Mouse (Mus musculus): ENCODE measurements at regions not wholly inside any gene's neighbourhood (a gene's known extent, or its start where the extent isn't known, plus 50 kb on each side); places are given as distances from the start of the nearest gene placed in this dataset.

- H3K36me3 ChIP-seq (ENCODE audit: control insufficient read depth, insufficient read depth, low read length): no peaks in the 10 kb centered on the region
- no peak overlapping the region for H3K9ac ChIP-seq (ENCODE audit: low read depth, low read length)
- WGBS: 76% methylated on average over 3 of the region's 3 CpGs
- H3K9me3 ChIP-seq (ENCODE audit: control insufficient read depth, low read length): no peaks in the 10 kb centered on the region
- no peak for DNase-seq (ENCODE audit: low spot score)
- no peak overlapping the region for H3K4me2 ChIP-seq (replicated peaks; ENCODE audit: low read depth, low read length)
- no peaks in the 10 kb centered on the region for H3K4me1 ChIP-seq (replicated peaks; ENCODE audit: control insufficient read depth, insufficient read depth, low read length)
- no peak for ATAC-seq (ENCODE audit: low FRiP score)
- no peaks in the 10 kb centered on the region for H3K27me3 ChIP-seq (ENCODE audit: control insufficient read depth, insufficient read depth, low read length)
- H3K27ac ChIP-seq (ENCODE audit: low read depth, low read length): no peak overlapping the region
- H3K4me3 ChIP-seq (ENCODE audit: low read depth, low read length): no peak overlapping the region
These were observed 57.5 kb upstream of the Igf1r start for GRCm38 (mm10) chr7:67895166-67895565.

DNA sequence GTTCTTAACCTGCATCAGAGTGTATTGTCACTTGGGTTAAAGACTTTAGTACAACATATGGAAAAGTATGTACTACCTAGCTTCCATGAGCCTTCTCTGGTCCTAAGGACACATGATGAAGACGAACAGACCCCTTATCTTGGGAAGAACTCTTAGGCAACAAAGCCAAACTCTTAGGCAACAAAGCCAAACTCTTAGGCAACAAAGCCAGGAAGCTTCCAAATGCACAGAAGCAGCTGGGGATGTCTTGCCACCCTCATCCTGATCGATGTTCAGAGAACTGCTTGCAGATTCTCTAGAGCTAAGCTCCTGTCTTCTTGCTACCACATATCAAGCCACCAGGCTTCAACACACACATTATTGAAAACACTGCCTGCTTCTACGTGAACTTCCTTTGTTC lies 59.7 kb upstream of the Igf1r start:
- H3K27ac ChIP-seq (ENCODE audit: low read depth, low read length): no peak overlapping the region
- ATAC-seq (ENCODE audit: low FRiP score): no peak
- no peak overlapping the region for H3K4me2 ChIP-seq (replicated peaks; ENCODE audit: low read depth, low read length)
- WGBS: 71% methylated on average over 3 of the region's 3 CpGs
- no peaks in the 10 kb centered on the region for H3K4me1 ChIP-seq (replicated peaks; ENCODE audit: control insufficient read depth, insufficient read depth, low read length)
- no peak overlapping the region for H3K4me3 ChIP-seq (ENCODE audit: low read depth, low read length)
- H3K9me3 ChIP-seq (ENCODE audit: control insufficient read depth, low read length): no peaks in the 10 kb centered on the region
- no peak for DNase-seq (ENCODE audit: low spot score)
- no peaks in the 10 kb centered on the region for H3K27me3 ChIP-seq (ENCODE audit: control insufficient read depth, insufficient read depth, low read length)
- H3K36me3 ChIP-seq (ENCODE audit: control insufficient read depth, insufficient read depth, low read length): no peaks in the 10 kb centered on the region
- no peak overlapping the region for H3K9ac ChIP-seq (ENCODE audit: low read depth, low read length)

GRCm38 (mm10) chr7:67883040-67883439 lies 69.6 kb upstream of the Igf1r start:
- ATAC-seq (ENCODE audit: low FRiP score) (no peak), DNase-seq (ENCODE audit: low spot score) (no peak)
- H3K9me3 ChIP-seq (ENCODE audit: control insufficient read depth, low read length): no peaks in the 10 kb centered on the region
- no peak overlapping the region for H3K4me2 ChIP-seq (replicated peaks; ENCODE audit: low read depth, low read length)
- no peaks in the 10 kb centered on the region for H3K27me3 ChIP-seq (ENCODE audit: control insufficient read depth, insufficient read depth, low read length)
- 91% methylated on average over 6 of the region's 6 CpGs for WGBS
- H3K27ac ChIP-seq (ENCODE audit: low read depth, low read length): no peak overlapping the region
- no peak overlapping the region for H3K4me3 ChIP-seq (ENCODE audit: low read depth, low read length)
- H3K4me1 ChIP-seq (replicated peaks; ENCODE audit: control insufficient read depth, insufficient read depth, low read length): no peaks in the 10 kb centered on the region
- no peaks in the 10 kb centered on the region for H3K36me3 ChIP-seq (ENCODE audit: control insufficient read depth, insufficient read depth, low read length)
- no peak overlapping the region for H3K9ac ChIP-seq (ENCODE audit: low read depth, low read length)

GRCm38 (mm10) chr7:67882606-67883005 lies 70.0 kb upstream of the Igf1r start:
- ATAC-seq (ENCODE audit: low FRiP score) (no peak), DNase-seq (ENCODE audit: low spot score) (no peak)
- WGBS: 83% methylated on average over 8 of the region's 8 CpGs

DNA sequence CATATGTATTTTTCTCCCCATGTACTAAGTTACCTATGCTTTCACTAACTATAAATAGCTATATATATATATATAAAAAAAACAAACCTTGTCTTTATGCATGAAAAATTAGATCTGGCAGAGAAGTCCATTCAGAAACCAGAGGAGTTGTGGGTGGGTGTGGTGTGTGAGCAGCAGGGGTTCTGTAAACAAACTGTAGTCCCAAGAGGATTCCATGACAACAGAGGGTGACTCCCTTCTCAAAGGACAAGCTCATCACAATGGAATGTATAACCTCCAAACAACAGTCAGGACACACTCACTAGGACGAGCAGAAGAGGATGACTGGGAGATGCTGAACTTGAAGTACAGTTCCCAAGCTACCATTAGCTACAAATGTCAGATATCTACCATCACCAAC lies 74.4 kb upstream of the Igf1r start:
- DNase-seq (ENCODE audit: low spot score) (no peak), ATAC-seq (ENCODE audit: low FRiP score) (no peak)
- no peaks in the 10 kb centered on the region for H3K36me3 ChIP-seq (ENCODE audit: control insufficient read depth, insufficient read depth, low read length)
- H3K9me3 ChIP-seq (ENCODE audit: control insufficient read depth, low read length): no peaks in the 10 kb centered on the region
- no peak overlapping the region for H3K27ac ChIP-seq (ENCODE audit: low read depth, low read length)
- no peaks in the 10 kb centered on the region for H3K4me1 ChIP-seq (replicated peaks; ENCODE audit: control insufficient read depth, insufficient read depth, low read length)
- H3K4me2 ChIP-seq (replicated peaks; ENCODE audit: low read depth, low read length): no peak overlapping the region
- H3K9ac ChIP-seq (ENCODE audit: low read depth, low read length): no peak overlapping the region
- 50% methylated on average over 1 of the region's 1 CpGs for WGBS
- no peaks in the 10 kb centered on the region for H3K27me3 ChIP-seq (ENCODE audit: control insufficient read depth, insufficient read depth, low read length)
- no peak overlapping the region for H3K4me3 ChIP-seq (ENCODE audit: low read depth, low read length)

More at GRCm38 (mm10) chr7:67882606-67883005, 70.0 kb upstream of the Igf1r start:
- Histone ChIP-seq H3K4me3 (ENCODE audit: low read depth, low read length) (no peak overlapping the region), H3K27ac (ENCODE audit: low read depth, low read length) (no peak overlapping the region), H3K9me3 (ENCODE audit: control insufficient read depth, low read length) (no peaks in the 10 kb centered on the region), H3K4me1 (replicated peaks; ENCODE audit: control insufficient read depth, insufficient read depth, low read length) (no peaks in the 10 kb centered on the region), H3K9ac (ENCODE audit: low read depth, low read length) (no peak overlapping the region), H3K4me2 (replicated peaks; ENCODE audit: low read depth, low read length) (no peak overlapping the region), H3K36me3 (ENCODE audit: control insufficient read depth, insufficient read depth, low read length) (no peaks in the 10 kb centered on the region), H3K27me3 (ENCODE audit: control insufficient read depth, insufficient read depth, low read length) (no peaks in the 10 kb centered on the region)

GRCm38 (mm10) chr7:67877587-67877986 lies 75.0 kb upstream of the Igf1r start:
- H3K4me3 ChIP-seq (ENCODE audit: low read depth, low read length): no peak overlapping the region
- no peak overlapping the region for H3K9ac ChIP-seq (ENCODE audit: low read depth, low read length)
- no peaks in the 10 kb centered on the region for H3K27me3 ChIP-seq (ENCODE audit: control insufficient read depth, insufficient read depth, low read length)
- no peak overlapping the region for H3K4me2 ChIP-seq (replicated peaks; ENCODE audit: low read depth, low read length)
- no peaks in the 10 kb centered on the region for H3K9me3 ChIP-seq (ENCODE audit: control insufficient read depth, low read length)
- H3K36me3 ChIP-seq (ENCODE audit: control insufficient read depth, insufficient read depth, low read length): no peaks in the 10 kb centered on the region
- DNase-seq (ENCODE audit: low spot score) (no peak), ATAC-seq (ENCODE audit: low FRiP score) (no peak)
- no peaks in the 10 kb centered on the region for H3K4me1 ChIP-seq (replicated peaks; ENCODE audit: control insufficient read depth, insufficient read depth, low read length)
- no peak overlapping the region for H3K27ac ChIP-seq (ENCODE audit: low read depth, low read length)
- 85% methylated on average over 3 of the region's 3 CpGs for WGBS

GRCm38 (mm10) chr7:67854080-67855022 lies 94.8 kb upstream of the Synm start:
- H3K9ac ChIP-seq (ENCODE audit: low read depth, low read length): no peak overlapping the region
- DNase-seq (ENCODE audit: low spot score) (no peak), ATAC-seq (ENCODE audit: low FRiP score) (no peak)
- no peak overlapping the region for H3K27ac ChIP-seq (ENCODE audit: low read depth, low read length)
- no peaks in the 10 kb centered on the region for H3K27me3 ChIP-seq (ENCODE audit: control insufficient read depth, insufficient read depth, low read length)
- no peak overlapping the region for H3K4me3 ChIP-seq (ENCODE audit: low read depth, low read length)
- H3K4me1 ChIP-seq (replicated peaks; ENCODE audit: control insufficient read depth, insufficient read depth, low read length): no peaks in the 10 kb centered on the region
- H3K4me2 ChIP-seq (replicated peaks; ENCODE audit: low read depth, low read length): no peak overlapping the region
- H3K9me3 ChIP-seq (ENCODE audit: control insufficient read depth, low read length): no peaks in the 10 kb centered on the region
- H3K36me3 ChIP-seq (ENCODE audit: control insufficient read depth, insufficient read depth, low read length): no peaks in the 10 kb centered on the region
- 80% methylated on average over 14 of the region's 14 CpGs for WGBS

GRCm38 (mm10) chr7:67852859-67853258 lies 93.3 kb upstream of the Synm start:
- Histone ChIP-seq H3K4me1 (replicated peaks; ENCODE audit: control insufficient read depth, insufficient read depth, low read length) (no peaks in the 10 kb centered on the region), H3K27me3 (ENCODE audit: control insufficient read depth, insufficient read depth, low read length) (no peaks in the 10 kb centered on the region), H3K36me3 (ENCODE audit: control insufficient read depth, insufficient read depth, low read length) (no peaks in the 10 kb centered on the region), H3K27ac (ENCODE audit: low read depth, low read length) (no peak overlapping the region), H3K4me2 (replicated peaks; ENCODE audit: low read depth, low read length) (no peak overlapping the region), H3K9me3 (ENCODE audit: control insufficient read depth, low read length) (no peaks in the 10 kb centered on the region), H3K4me3 (ENCODE audit: low read depth, low read length) (no peak overlapping the region), H3K9ac (ENCODE audit: low read depth, low read length) (no peak overlapping the region)
- WGBS: 97% methylated on average over 3 of the region's 3 CpGs
- DNase-seq (ENCODE audit: low spot score): no peak
- no peak for ATAC-seq (ENCODE audit: low FRiP score)

DNA sequence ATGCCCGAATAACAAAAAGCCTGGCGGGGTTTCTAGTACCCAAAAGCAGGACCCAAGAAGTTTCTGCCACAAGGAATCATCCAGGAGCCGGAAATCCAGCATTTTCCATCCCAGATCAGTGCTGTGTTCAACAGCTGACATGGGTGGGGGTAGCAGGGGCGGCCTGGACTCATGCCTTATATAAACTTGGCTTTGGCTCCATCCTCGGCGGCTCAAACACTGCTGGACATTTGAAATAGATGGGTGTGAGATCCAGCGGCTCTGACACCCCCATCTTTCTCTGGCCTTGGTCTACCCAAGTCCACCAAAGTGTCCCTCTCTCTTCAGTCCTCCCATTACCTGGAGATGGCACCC lies 89.9 kb upstream of the Synm start:
- peak overlapping the region; percentile 60 for H3K4me2 ChIP-seq (replicated peaks; ENCODE audit: low read depth, low read length)
- H3K9ac ChIP-seq (ENCODE audit: low read depth, low read length): peak overlapping the region; percentile 59
- 0 out of 2 replicates have a peak, but pooled peaks cover 2% of the 10 kb centered on the region for H3K4me1 ChIP-seq (replicated peaks; ENCODE audit: control insufficient read depth, insufficient read depth, low read length)
- WGBS: 11% methylated on average over 7 of the region's 7 CpGs
- H3K4me3 ChIP-seq (ENCODE audit: low read depth, low read length): peak overlapping the region; percentile 45
- H3K27ac ChIP-seq (ENCODE audit: low read depth, low read length): no peak overlapping the region
- 0 out of 2 replicates have a peak, but pooled peaks cover 2% of the 10 kb centered on the region for H3K27me3 ChIP-seq (ENCODE audit: control insufficient read depth, insufficient read depth, low read length)
- DNase-seq (ENCODE audit: low spot score) (no peak), ATAC-seq (ENCODE audit: low FRiP score) (peak; percentile 56)
- H3K9me3 ChIP-seq (ENCODE audit: control insufficient read depth, low read length): no peaks in the 10 kb centered on the region
- H3K36me3 ChIP-seq (ENCODE audit: control insufficient read depth, insufficient read depth, low read length): no peaks in the 10 kb centered on the region
